Mouse (Mus musculus) urinary bladder, adult 18-20 months (tissue): ENCODE measurements at regions not wholly inside any gene's neighbourhood (a gene's known extent, or its start where the extent isn't known, plus 50 kb on each side); places are given as distances from the start of the nearest gene placed in this dataset.
A peak's percentile ranks its signal among the peaks of the same experiment; 100 is the strongest.
"Not testable (repeated sequence)": the region's sequence is repeated elsewhere in the genome, so short reads cannot be mapped to it uniquely, and the experiment has no call there.

Experiments used
- DNase-seq, 2 experiments: peaks; one replicate each; pipeline ENCODE4 v3.0.0; 2022; ENCODE audit warnings: low spot score in 2 of 2, mixed read lengths in 2 of 2

GRCm38 (mm10) chr10:19297669-19298068 lies 58.7 kb upstream of the Olig3 start:
- no peak for DNase-seq

DNA sequence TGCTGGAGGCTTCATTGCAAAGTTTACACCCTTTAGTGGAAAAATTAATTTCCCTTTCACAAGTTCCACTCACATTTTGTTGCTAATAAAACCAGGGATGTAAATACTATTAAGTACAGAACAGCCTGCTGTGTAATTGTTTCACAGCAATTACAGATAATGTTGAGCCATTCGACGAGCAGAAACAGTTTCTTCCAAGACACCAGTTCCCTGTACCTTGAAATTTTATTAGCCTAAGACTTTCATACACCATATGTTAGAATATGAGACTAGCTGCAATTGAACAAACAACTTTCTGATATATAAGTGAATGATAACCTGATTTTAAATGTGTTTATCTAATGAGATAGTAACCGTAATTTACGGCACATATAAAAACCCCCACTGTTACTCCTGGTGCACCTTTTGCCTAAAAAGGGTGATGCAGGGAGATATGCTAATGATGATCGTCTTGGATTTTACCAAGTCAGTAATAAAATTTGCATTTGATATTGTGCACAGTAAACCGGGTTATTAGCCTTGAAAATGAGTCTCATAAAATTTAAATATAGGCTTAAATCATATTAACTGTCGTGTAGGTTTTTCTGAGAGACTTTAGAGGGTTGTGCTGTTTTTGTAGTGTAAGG lies 60.8 kb upstream of the Olig3 start:
- no peak for DNase-seq

GRCm38 (mm10) chr10:19291474-19291873 lies 64.9 kb upstream of the Olig3 start:
- no peak for DNase-seq

DNA sequence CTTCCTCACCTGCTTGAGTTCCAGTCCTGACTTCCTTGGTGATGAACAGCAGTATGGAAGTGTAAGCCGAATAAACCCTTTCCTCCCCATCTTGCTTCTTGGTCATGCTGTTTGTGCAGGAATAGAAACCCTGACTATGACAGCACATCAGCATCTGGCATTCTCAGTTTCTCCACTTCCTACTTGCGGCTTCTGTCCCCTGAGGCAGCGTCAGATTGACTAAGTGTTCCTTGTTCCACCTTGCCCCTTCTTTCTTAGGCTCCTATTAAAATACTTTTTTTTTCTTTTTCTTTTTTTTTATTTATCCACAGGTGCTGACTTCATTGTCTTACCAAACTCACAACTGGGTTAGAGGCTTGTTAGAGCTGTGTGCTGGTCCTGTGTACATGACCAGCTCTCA lies 65.3 kb upstream of the Olig3 start:
- not testable (repeated sequence) for DNase-seq

GRCm38 (mm10) chr10:19282166-19282565 lies 74.2 kb upstream of the Olig3 start:
- DNase-seq, result no peak

GRCm38 (mm10) chr10:19281021-19281420 lies 75.3 kb upstream of the Olig3 start:
- DNase-seq, result no peak

- no peak for DNase-seq
Measured at GRCm38 (mm10) chr10:19278189-19278842, 78.0 kb upstream of the Olig3 start.

GRCm38 (mm10) chr10:19277103-19277827 lies 79.1 kb upstream of the Olig3 start:
- no peak for DNase-seq

GRCm38 (mm10) chr10:19274985-19275384 lies 81.3 kb upstream of the Olig3 start:
- no peak for DNase-seq

GRCm38 (mm10) chr10:19269418-19269817 lies 86.9 kb upstream of the Olig3 start:
- no peak for DNase-seq

DNA sequence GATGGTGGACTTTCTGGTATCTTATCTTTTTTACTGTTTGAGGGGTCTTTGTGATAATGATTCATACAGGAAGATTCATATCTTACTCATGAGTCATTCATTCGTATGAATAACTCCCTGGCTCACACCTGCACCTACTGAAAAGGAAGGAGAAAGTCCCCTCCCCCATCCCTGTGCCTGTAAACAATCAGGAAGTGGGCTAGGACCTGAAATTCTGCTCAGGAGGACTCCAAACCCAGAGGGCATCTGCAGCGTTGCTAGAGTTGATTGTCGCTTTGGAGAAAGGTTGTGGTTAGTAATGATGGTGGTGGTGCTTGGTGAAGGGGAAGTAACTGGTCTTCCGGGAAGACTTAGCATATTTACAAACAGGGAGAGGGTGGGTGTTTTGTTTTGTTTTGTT lies 88.3 kb upstream of the Olig3 start:
- DNase-seq, result no peak

- peak; percentile 6 to 26 for DNase-seq
Measured at GRCm38 (mm10) chr10:19240102-19240759, 116.1 kb upstream of the Olig3 start.

DNA sequence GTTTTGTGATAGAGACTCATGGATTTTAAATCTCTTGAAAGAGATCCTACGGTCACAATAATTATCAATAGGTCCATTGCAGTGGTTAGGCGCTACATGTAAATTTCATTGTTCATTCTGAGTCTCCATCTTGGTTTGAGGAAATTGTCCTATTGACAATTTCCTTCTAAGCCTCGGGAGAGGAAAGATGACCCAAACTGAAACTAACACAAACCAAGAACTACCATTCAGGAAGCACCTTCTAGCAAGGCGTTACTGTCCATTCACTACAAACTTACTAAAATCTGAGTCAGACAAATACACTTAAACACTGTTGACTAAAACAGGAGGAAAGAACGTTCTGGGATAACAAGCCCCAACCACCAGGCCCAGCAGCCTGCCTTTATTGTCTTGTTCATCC lies 140.1 kb upstream of the Olig3 start:
- DNase-seq, result no peak

DNA sequence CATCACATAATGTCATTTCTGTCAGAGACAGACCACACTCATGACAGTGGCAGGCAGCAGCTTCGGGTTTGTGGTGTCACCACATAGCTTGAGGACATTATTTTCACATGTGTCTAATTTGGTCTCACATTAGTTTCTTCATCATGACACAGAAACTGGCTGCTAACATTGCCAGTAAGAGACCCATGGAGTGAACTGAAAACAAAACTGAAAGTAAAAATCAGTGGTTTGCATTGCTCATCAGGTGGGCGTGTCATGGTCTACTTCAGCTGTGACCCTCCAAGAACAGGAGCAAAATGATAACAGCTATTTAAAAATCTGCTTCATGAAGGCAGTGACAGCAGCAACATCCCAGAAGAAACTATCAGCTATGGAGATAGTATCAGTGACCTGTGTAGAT lies 146.6 kb upstream of the Olig3 start:
- no peak for DNase-seq

- no peak for DNase-seq
Measured at GRCm38 (mm10) chr10:19208101-19208722, 148.1 kb upstream of the Olig3 start.

- no peak for DNase-seq
Measured at GRCm38 (mm10) chr10:19207505-19207904, 148.8 kb upstream of the Olig3 start.

DNA sequence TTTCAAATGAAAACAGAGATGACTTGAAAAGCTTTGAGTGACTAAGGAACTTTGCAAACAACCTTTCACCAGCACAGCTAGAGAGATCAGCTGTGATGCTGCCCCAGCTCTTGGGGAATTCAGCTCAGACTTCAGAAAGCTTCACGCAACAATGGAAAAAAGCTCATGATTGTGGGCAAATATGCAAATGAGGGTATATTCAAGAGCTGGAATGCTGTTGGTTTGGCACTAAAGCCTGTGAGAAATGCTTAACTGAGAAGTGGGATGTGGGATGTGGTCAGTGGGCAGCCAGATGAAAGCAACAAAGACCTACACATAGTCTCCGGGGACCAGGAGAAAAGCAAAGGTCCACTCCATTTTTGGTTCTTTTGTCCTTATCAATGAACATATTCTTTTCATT lies 156.0 kb upstream of the Olig3 start:
- no peak for DNase-seq

DNA sequence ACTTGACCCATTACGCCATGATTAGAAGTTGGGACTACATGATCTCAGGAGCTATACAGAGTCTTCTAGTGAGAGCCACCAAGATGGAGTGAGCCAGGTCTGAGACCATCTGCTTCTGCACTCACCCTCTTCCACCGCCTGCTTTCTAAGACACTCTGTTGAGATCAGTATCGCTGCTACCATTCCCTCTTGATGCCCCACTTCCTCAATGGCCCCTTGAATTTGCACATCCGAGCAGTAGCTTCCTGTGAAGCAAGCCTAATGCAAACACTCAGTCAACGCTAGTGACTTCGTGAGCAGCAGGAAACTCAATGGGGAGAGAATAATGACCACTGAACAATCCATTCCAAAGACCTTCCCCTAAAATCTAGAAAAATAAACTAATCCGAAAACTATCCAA lies 160.7 kb upstream of the Olig3 start:
- DNase-seq, result no peak

DNA sequence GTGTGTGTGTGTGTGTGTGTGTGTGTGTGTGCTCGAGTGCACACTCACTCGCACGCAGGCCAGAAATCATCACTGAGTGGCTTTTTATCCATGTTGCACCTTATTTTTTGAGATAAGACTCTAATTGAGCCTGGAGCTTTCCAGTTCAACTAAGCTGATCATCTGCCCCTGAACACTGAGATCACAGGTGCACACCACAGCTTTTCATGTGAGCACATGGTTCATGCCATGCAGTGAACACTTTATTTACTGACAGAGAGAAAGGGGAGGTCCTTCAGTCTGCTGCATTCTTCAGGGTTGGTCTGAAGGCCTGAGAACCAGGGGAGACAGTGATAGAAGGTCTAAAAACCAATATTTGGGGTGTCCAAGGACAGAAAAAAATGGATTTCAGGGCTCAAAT lies 161.7 kb upstream of the Olig3 start:
- DNase-seq, result no peak

DNA sequence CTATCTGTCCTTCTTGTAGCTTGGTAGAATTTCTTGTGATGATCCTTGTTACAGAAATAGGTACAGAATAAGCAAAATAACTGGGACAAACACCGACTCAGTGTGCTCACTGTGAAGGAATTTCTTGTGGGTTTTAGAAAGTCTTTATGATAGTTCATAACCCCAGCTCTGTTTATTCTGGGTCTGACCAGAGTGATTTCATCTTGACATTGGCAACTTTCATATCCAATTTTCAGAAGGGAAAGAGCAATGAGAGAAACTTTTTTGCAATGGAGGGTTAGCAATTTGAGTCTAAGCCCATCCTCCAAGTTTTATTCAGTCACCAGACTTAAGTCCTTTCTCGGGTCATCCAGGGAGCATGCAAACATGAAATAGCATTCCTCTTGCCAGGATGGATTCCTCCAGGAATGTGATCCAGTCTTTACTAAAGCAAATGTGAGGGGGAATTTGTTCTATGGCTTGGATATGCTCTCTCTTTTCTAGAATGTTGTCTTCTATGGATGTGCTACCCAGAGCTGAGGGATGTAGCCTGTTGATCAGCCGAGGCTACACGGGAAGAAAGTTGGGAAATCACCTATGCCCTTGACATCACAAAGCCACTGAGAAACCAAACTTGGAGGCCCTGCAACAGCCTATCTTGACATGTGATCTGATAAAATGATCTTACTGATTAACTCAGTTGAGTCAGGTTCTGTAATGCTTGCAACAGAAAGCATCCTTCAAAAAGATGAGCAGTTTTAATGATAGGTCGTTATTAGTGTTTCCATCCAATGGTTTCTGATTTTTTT lies 163.2 kb upstream of the Olig3 start:
- no peak for DNase-seq

GRCm38 (mm10) chr10:19192221-19192620 lies 164.1 kb upstream of the Olig3 start:
- no peak for DNase-seq
